Mouse (Mus musculus): ENCODE results near the gene Rab30.

Rab30 gene

GRCm38 (mm10) chr7:92842254-92842653, 100.9 kb downstream of the Rab30 start:
- no peak for DNase-seq (ENCODE audit: low spot score)

DNA sequence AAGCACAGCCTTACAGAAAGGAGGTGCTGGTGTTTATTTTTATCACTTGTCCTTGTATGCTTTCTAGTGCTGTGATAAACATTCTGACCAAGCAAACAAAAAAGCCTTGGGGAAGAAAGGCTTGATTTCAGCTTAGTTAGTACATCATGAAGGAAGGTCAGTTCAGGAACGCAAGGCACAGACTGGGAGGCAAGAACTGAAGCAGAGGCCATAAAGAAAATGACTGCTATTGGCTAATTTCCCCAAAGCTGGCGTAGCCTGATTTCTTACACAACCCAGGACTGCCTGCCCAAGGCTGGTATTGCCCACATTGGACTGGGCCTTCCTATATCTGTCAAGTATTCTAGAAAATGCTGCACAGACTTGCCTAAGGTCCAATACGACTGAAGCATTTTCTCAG, 106.8 kb downstream of the Rab30 start:
- no peak for DNase-seq (ENCODE audit: low spot score)

DNA sequence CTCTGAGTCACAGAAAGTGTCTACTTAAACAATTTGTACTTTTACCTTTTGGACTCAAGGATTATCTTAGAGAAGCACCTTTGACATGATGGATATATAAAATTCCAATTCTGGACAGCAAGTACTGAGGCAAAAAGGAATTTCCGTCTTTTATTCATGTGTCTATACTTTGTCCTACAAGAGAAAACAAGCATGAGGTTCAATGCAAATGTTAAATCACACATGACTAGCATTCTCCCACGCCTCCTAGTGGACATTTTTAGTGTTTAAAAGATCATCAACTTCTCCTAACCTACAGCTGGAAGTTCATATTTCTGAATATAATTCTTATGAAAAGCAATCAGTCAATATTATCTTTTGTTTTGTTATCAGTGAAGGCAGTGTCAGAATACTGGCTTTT, 125.1 kb downstream of the Rab30 start:
- peak; percentile 29 for DNase-seq (ENCODE audit: low spot score)

GRCm38 (mm10) chr7:92870161-92870560, 128.8 kb downstream of the Rab30 start:
- DNase-seq (ENCODE audit: low spot score), result no peak

GRCm38 (mm10) chr7:92871596-92871995, 130.2 kb downstream of the Rab30 start:
- no peak for DNase-seq (ENCODE audit: low spot score)

DNA sequence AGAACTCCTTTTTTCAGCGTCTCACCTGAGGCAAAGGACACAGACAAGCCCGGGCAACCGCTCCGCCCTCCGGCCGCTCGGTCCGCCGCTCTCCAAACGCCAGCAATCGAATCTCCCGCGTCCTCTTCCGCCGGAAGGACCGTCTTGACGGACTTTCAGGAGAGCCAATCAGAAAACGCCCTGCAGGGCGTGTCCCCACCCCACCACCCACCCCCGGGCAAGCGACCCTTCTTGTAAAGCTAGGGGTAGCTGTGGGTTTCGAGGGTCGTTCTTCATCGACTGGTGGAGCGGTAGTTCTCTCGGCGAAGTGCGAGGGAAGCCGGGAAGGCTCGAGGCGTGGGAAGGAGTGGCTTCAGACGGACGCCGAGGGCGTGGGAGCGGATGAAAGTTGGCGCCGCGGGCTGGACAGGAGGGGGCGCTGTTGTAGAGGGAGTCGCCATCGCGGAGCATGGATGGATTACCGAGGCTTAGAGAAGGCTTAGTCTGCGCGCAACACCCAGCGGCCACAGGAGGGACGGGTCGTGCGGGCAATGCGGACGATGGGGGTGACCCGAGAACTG, 132.8 kb downstream of the Rab30 start, which contains the start of the genes Ddias and Prcp:
TSS of gene Ddias (minus strand) at position 132 of the 560 bp plus-strand sequence.
TSS of gene Prcp (plus strand) at position 355 of the 560 bp plus-strand sequence.
- peak; percentile 93 for DNase-seq (ENCODE audit: low spot score)

- peak; percentile 95 for DNase-seq (ENCODE audit: low spot score)
These were observed 133.5 kb downstream of the Rab30 start for GRCm38 (mm10) chr7:92874761-92875408.

DNA sequence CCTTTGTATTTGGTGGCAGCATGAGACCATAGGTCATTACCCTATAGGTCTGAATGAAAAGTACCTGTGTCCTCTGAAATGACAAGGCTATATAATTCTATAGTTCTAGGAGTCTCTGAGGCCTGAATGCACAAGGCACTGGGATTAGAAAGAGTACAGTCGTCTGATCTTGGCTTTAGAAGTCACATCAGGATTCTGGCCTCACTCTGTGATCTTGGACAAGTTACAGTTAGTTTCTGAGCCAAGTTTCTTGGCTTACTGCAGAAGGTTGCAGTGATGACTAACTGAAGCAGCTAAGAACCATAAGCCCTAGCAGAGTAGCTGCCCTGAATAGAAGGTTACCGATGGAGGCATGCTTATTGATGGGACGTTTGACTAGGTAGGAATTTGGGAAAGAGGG, 134.7 kb downstream of the Rab30 start:
- DNase-seq (ENCODE audit: low spot score), result peak; percentile 19

DNA sequence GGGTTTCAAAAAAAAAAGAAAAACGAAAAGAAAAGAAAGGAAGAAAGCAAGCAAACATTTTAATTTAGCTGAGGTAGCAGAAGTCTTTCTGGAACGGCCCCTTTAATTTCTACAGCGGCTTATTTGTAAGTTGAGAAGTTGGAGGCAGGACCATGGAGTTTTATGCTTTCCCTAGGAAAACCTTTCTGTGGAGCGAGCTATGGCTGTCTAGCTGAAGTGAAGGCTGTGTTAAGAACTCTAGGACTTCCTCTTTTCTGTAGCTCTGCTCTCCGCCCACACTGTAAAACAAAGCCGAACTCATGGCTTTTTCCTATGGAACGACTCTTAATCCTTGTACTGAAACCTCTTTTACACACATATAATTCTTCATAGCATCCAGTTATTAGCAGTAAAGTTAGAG, 135.1 kb downstream of the Rab30 start:
- peak; percentile 18 for DNase-seq (ENCODE audit: low spot score)

DNA sequence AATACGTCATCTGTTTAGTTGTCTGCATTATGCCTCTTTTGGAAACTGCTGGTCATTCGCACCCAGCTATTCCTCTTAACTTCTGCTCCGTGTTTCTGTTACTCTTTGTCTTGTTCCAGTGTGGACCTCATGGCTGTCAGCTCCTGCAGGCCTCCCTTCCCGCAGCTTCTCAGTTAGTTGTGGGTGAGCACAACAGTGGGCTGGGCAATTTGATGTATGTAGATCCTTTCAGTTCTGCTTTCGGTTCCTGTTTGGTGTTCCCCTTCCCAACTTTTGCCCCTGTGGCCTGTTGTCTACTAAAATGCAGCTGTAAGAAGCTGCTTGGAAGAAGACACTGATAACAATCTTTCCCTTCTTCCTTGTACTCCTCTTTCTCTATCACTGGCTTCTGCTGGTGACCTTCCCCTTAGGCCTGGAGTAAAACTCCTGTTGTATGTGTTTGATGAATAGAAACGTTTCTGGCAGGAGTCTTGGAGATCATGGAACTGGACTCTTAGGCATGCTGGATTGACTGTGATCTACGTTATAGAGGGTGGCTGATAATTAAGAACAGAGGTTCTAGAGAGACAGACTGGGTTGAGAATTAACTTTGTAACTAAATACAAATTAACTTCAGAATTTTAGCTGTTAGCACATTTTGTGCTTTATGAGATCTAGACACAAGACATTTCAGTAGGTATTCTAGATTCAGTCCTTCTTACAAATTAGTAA, 137.3 kb downstream of the Rab30 start:
- DNase-seq (ENCODE audit: low spot score), result peak; percentile 37

GRCm38 (mm10) chr7:92883850-92884716, 142.7 kb downstream of the Rab30 start:
- DNase-seq (ENCODE audit: low spot score), result no peak

- no peak for DNase-seq (ENCODE audit: low spot score)
These were observed 143.7 kb downstream of the Rab30 start for GRCm38 (mm10) chr7:92884998-92885660.

DNA sequence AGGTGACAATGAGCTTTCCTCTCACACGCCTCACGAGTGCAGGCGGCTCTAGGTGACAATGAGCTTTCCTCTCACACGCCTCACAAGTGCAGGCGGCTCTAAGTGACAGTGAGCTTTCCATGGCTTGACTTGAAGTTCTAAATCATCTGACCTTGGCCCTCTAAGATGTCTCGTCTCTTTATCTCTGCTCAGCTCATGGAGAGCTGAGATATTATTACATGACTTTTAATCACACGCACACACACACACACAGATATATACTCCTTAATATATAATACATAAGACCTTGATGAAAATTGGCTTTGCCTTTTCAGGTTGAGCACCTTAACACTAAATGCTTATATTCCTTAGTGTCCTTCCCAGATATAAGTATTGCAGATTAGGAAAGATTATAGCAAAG, 145.4 kb downstream of the Rab30 start:
- DNase-seq (ENCODE audit: low spot score), result no peak

- no peak for DNase-seq (ENCODE audit: low spot score)
These were observed 145.8 kb downstream of the Rab30 start for GRCm38 (mm10) chr7:92887230-92887629.

DNA sequence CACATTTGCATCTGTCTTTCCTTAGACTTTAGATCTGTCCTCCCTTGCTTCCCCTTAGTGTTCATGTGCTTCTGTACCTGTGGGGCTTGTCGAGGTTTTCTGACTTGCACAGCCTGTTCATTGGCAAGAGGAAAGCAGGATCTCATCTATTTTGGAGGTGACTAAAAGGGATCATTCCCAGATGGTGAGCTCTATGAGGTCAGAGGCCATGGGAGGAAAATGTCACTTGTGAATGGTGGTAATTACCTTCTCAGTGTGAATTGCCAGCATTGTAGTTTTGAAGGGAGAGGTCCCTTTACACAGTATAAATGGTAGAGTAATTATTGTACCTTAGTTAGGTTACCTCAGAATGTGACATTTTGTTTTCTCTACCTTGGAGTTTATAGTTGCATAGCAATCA, 148.8 kb downstream of the Rab30 start:
- no peak for DNase-seq (ENCODE audit: low spot score)

GRCm38 (mm10) chr7:92890618-92891230, 149.3 kb downstream of the Rab30 start:
- no peak for DNase-seq (ENCODE audit: low spot score)

- DNase-seq (ENCODE audit: low spot score), result no peak
These were observed 152.1 kb downstream of the Rab30 start for GRCm38 (mm10) chr7:92893478-92893877.

Measured in lung, postnatal 25 days (tissue).